Mouse (Mus musculus): ENCODE results near the gene Col6a3.

- no peak for TF ChIP-seq MYOG (IDR thresholded peaks at IDR 0.05; ENCODE audit: control insufficient read depth, extremely low read depth, insufficient read length)
- no peak for TF ChIP-seq FOSL1 (IDR thresholded peaks at IDR 0.05; ENCODE audit: insufficient read depth, low read length, poor library complexity, severe bottlenecking)
These were observed 121.8 kb downstream of the Col6a3 start for GRCm38 (mm10) chr1:90722021-90722420.
